In genomic region chr12:100519684-100520076, GRCm38 (mm10) we compare ENCODE assay signal across 8 mouse cellular contexts. TPM values are rescaled to one million over a fixed set of nuclear protein-coding genes. Genes with fewer than 3 reads are reported as not detected.
A peak's percentile ranks its signal among the peaks of the same experiment; 100 is the strongest.
DNase-seq lines count a peak whose midpoint lies in the region; ATAC-seq and TF ChIP-seq lines count a peak whose summit lies in the region.

No protein-coding gene starts in this region.

- H3K9ac ChIP-seq in limb, embryonic 13.5 days, result peak overlapping the region; percentile 96
- H3K9ac ChIP-seq in midbrain, postnatal 0 days (replicated peaks; ENCODE audit: low read length, poor library complexity, severe bottlenecking), result peak overlapping the region; percentile 96

- ATAC-seq in limb, embryonic 13.5 days (ENCODE audit: low FRiP score, low read depth), result peak; percentile 20; the same call in 1 of the 2 replicates
- peak; percentile 54 for ATAC-seq in midbrain, postnatal 0 days (ENCODE audit: low FRiP score)

- 45% methylated on average over 7 of the region's 7 CpGs for WGBS in limb, embryonic 13.5 days
- WGBS in midbrain, postnatal 0 days, result 36% methylated on average over 7 of the region's 7 CpGs

- peaks cover 15% of the 10 kb centered on the region for H3K36me3 ChIP-seq in limb, embryonic 13.5 days
- H3K36me3 ChIP-seq in midbrain, postnatal 0 days (ENCODE audit: insufficient read depth, low read length), result no peaks in the 10 kb centered on the region

- H3K27me3 ChIP-seq in limb, embryonic 13.5 days, result no peaks in the 10 kb centered on the region
- no peaks in the 10 kb centered on the region for H3K27me3 ChIP-seq in midbrain, postnatal 0 days (ENCODE audit: insufficient read depth, low read length)

- no peaks in the 10 kb centered on the region for H3K9me3 ChIP-seq in limb, embryonic 13.5 days
- H3K9me3 ChIP-seq in midbrain, postnatal 0 days (ENCODE audit: low read length), result no peaks in the 10 kb centered on the region

- H3K4me2 ChIP-seq in limb, embryonic 13.5 days (replicated peaks), result peak overlapping the region; percentile 87
- peak overlapping the region; percentile 86 for H3K4me2 ChIP-seq in midbrain, postnatal 0 days (ENCODE audit: low read depth, low read length, poor library complexity, severe bottlenecking)

- H3K27ac ChIP-seq in limb, embryonic 13.5 days, result no peak overlapping the region
- peak overlapping the region; percentile 90 for H3K27ac ChIP-seq in midbrain, postnatal 0 days (ENCODE audit: low read depth, low read length)

- peak; percentile 8; the same call in 1 of the 2 replicates for TF ChIP-seq CTCF in midbrain, postnatal 0 days (IDR thresholded peaks at IDR 0.05)

- H3K4me1 ChIP-seq in limb, embryonic 13.5 days, result peaks cover 27% of the 10 kb centered on the region
- peaks cover 15% of the 10 kb centered on the region for H3K4me1 ChIP-seq in midbrain, postnatal 0 days (ENCODE audit: insufficient read depth, low read length)

- intact Hi-C loops in gastrocnemius, postnatal 14 days (cut with DNase I; ENCODE audit: low total_unique reads), result no loop called here

- peak; percentile 49 for DNase-seq in retina, embryonic 14.5 days (ENCODE audit: low spot score)
- DNase-seq in retina, postnatal 1 day, result no peak
- DNase-seq in embryo, embryonic 10.5 days (ENCODE audit: low spot score), result peak; percentile 39
- DNase-seq in heart, postnatal 4 days, result peak; percentile 32
- DNase-seq in midbrain, postnatal 0 days (ENCODE audit: low spot score), result peak; percentile 48
- DNase-seq in thymus, postnatal 10 days (ENCODE audit: low spot score in 2 of 2), result no peak
- no peak for DNase-seq in gastrocnemius, postnatal 14 days

- peak overlapping the region; percentile 79 for H3K4me3 ChIP-seq in limb, embryonic 13.5 days
- peak overlapping the region; percentile 89 for H3K4me3 ChIP-seq in midbrain, postnatal 0 days (ENCODE audit: low read depth, low read length)

RNA-seq across cellular contexts. Expression of gene Ttc7b, which starts 0.9 kb away (rescaled TPM):
- total RNA-seq in heart, postnatal 4 days (2021), result 10 to 100 TPM; 75.1 to 77.4 TPM
- 4.4 and 4.8 TPM in 2 replicates for polyA plus RNA-seq in limb, embryonic 13.5 days (2015; fragmentation: Nextera tagmentation; extraction: Ambion mirVana)
- 38.9 and 55.5 TPM in 2 replicates for total RNA-seq in midbrain, postnatal 0 days (2014; rRNA removed)
- polyA plus RNA-seq in midbrain, postnatal 0 days (2015; fragmentation: Nextera tagmentation; extraction: Ambion mirVana), result 8.3 and 8.7 TPM in 2 replicates
- total RNA-seq in gastrocnemius, postnatal 14 days (2021), result 10 to 100 TPM; 81.8 to 94.3 TPM

Comparison
In these comparisons a context has a peak if more than half of its experiments do, and no peak if none do; other contexts are left out.
1. DNase-seq: peak in retina, embryonic 14.5 days (single experiment), embryo, embryonic 10.5 days (single experiment), heart, postnatal 4 days (single experiment) and midbrain, postnatal 0 days (single experiment); none in retina, postnatal 1 day (single experiment), thymus, postnatal 10 days (0 of 2) and gastrocnemius, postnatal 14 days (single experiment).